Mouse (Mus musculus) mammary gland, adult 2 months (tissue): ENCODE measurements around the gene Rbbp8nl. TPM values are rescaled to one million over a fixed set of nuclear protein-coding genes. Genes with fewer than 3 reads are reported as not detected.

Source experiments
- polyA plus RNA-seq: library from polyadenylated mRNA; depleted of rRNA; stranded (reverse); fragments of >200 nt; gene quantifications from 2 replicates; pipeline ENCODE4 v1.2.3, GENCODE M21; 2012; ENCODE audit warnings: low replicate concordance; rRNA removed

Rbbp8nl gene
- 1.8 and 2.4 TPM in 2 replicates for polyA plus RNA-seq

DNA sequence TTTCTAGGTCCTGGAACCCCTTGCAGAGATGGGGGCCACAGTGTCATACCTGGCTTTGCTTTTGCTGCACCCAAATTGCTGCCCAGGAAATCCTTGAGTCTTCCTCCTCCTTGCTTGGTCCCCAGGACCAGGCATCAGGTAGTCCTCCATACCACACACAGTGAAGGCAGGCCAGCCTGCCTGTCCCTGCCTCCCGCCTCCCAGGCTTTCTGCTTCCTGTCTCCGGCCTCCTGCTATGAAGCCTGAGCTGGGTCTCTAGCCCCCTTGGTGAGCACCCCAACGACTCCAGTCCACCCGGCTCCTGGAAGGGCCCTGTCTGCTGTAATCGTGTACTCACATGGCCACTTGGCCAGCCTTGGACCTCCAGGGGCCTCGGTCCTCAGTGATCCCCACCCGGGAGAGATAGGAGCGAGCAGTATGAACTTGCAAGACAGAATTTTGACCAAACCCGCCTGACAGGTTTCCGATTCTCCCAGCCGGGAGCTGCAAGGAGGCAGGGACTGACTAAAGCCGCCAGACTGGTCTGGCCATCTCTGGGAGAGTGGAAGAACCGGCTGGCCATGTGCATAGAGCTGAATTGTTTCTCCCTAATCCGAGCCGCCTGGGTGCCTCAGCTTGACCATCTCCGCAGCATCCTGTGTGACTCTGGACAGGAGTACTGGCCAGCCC, at the start of gene Rbbp8nl:
Gene Rbbp8nl, minus strand, starts transcription at position 440 of the 669 bp plus-strand sequence.

DNA sequence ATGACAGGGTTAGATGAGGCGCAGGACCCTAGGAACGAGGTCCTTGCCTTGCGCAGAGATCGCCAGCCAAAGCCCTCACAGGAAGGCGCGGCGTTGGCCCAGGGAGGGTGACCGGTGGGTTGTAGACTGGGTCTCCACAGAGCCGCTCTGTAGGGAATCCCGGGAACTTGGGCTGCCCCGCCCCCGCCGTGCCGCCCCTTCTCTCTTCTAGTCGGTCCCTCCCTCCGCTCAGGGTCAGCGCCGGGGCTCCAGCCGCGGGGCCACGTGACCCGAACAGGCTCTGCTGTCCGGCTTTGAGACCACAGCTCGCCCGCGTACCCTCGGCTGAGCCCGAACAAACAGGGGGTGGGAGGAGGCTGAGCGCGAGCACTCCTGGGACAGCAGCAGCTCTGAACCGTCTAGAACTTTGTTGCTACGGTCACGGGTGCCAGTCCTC, 44.9 kb upstream of the Rbbp8nl start, which contains the start of gene Gata5:
Gene Gata5, minus strand, starts transcription at position 149 of the 436 bp plus-strand sequence.

DNA sequence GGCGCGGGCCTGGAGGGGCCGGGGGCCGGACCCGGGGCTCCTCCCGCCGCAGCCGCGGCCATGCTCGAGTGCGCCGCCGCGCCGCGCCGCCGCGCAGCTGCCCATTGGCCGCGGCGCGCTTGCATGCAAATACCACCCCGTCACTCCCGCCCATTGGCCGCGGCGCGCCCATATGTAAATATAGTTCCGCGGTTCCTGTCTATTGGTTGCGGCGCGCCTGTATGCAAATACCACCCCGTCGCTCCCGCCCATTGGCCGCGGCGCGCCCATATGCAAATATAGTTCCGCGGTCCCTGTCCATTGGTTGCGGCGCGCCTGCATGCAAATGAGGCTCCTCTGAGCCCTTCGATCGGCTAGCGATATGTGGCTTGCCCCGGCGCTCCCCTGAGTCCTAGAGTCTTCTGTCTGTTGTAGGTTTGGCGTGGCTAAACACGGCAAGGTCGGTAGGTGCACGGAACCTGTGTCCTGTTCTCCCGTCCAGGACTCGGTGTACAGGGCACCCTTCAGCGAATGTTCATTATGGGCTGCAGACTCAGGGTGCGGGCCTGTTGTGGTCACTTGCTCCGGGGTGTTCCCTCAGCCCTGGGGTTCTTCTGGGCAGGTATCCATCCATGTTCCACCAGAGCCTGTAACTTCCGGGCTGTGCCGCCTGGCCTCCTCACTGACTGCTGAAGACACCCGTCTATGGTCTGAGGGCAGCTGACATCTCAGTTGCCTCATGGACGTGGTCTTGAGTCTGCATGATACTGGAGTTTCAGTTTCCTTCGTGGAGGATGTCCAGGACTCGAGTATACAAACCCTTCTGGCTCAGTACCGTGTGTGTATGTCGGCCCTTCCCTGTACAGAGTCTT, 16.1 kb downstream of the Rbbp8nl start, which contains the start of gene Cables2:
Gene Cables2, minus strand, starts transcription at position 103 of the 851 bp plus-strand sequence.

DNA sequence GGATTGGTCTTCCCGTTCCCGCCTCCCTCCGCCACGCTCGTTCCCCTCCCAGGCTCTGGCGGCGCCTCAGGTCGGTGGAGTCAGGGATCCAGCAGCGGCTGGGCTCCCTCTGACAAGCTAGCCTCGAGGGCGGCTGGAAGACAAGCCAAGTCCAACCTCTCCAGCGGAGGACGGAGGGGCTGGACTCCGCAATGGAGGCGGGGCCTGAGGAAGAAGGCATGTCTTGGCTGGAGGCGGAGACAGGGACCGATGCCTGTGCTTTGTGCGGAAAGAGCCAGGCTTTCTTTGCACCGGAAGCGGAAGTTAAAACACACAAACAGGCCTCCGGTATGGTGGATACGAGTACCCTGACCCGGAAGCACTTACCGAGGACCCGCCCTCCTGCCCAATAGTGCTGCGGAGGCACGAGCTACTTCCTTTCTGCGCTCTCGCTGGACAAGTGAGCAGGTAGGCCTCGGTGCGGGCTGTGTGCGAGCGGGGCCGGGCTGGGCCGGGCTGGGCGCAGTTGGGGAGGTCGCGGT, 32.6 kb downstream of the Rbbp8nl start, which contains the start of gene Rps21:
Gene Rps21, plus strand, starts transcription at position 377 of the 521 bp plus-strand sequence.

Other genes starting within 250 kb of the Rbbp8nl start
- gene Psma7, start 247.4 kb downstream of the Rbbp8nl start, polyA plus RNA-seq: 132 and 175 TPM in 2 replicates
- 7.6 and 8.6 TPM in 2 replicates for gene Ss18l1, start 247.4 kb downstream of the Rbbp8nl start, polyA plus RNA-seq
- 16.8 and 21.2 TPM in 2 replicates for gene Mtg2, start 219.3 kb downstream of the Rbbp8nl start, polyA plus RNA-seq
- not detected in 2 replicates for gene Hrh3, start 185.4 kb downstream of the Rbbp8nl start, polyA plus RNA-seq
- gene Osbpl2, start 170.6 kb downstream of the Rbbp8nl start, polyA plus RNA-seq: 22.3 and 27.6 TPM in 2 replicates
- gene Adrm1, start 118.4 kb downstream of the Rbbp8nl start, polyA plus RNA-seq: 134 and 222 TPM in 2 replicates
- 98.2 and 129 TPM in 2 replicates for gene Lama5, start 64.0 kb downstream of the Rbbp8nl start, polyA plus RNA-seq
- 2,351 and 3,651 TPM in 2 replicates for gene Rps21, start 32.5 kb downstream of the Rbbp8nl start, polyA plus RNA-seq
- gene Cables2, start 16.4 kb downstream of the Rbbp8nl start, polyA plus RNA-seq: 28.6 and 39.3 TPM in 2 replicates
- gene Gata5, start 44.8 kb upstream of the Rbbp8nl start, polyA plus RNA-seq: not detected in 2 replicates
- gene Slco4a1, start 166.4 kb upstream of the Rbbp8nl start, polyA plus RNA-seq: 3.4 and 4.0 TPM in 2 replicates
- not detected in 2 replicates for gene Ntsr1, start 210.1 kb upstream of the Rbbp8nl start, polyA plus RNA-seq